7 mouse cellular contexts compared by ENCODE assay signal in the genomic region with DNA sequence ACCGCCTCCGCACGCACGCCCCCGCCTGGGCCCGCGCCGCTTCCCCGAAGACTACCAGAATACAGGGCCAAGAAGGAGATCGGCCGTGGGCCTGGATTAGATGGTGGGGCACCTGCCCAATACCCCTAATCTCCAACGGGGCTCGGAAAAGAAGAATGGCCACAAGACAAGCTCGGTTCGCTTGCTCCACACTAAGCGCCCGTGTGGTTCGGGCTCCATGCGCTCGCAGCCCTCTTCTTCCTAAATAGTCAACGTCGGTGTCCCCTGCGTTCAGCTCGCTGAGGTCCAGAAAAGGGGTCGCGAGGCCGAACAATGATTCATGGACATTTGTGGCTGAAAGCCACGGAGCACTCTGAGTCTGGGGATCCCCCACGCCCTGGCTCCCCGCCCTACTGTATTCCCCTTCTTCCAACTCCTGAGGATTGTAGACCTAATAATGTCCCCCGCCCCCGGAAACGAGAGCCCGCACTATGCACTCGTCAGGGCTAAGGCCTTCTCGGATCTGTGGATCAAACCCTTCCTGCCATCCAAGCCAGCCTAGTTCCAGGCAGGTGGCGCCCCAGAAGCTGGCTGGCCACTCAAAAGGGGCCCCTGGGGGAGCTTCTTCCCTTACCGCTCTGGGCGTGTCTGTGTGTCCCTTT. TPM values are rescaled to one million over a fixed set of nuclear protein-coding genes. Genes with fewer than 3 reads are reported as not detected.
DNase-seq lines count a peak whose midpoint lies in the region; ATAC-seq lines count a peak whose summit lies in the region.

No protein-coding gene starts in this region.

- H3K27me3 ChIP-seq in megakaryocyte, embryonic 14.5 days (replicated peaks) = peaks cover 95% of the 10 kb centered on the region
- H3K27me3 ChIP-seq in hindbrain, embryonic 10.5 days (ENCODE audit: insufficient read depth, poor library complexity, severe bottlenecking) = peaks cover 100% of the 10 kb centered on the region
- peaks cover 88% of the 10 kb centered on the region for H3K27me3 ChIP-seq in midbrain, embryonic 13.5 days

- peak; percentile 47 for DNase-seq in embryo, embryonic 10 days (ENCODE audit: low spot score)
- peak; percentile 58 for DNase-seq in hindbrain, embryonic 10.5 days (ENCODE audit: low spot score)
- DNase-seq in left cerebral cortex, adult 8-10 months (ENCODE audit: low spot score in 2 of 2) = no peak

- H3K4me1 ChIP-seq in megakaryocyte, embryonic 14.5 days = peaks cover 73% of the 10 kb centered on the region
- peaks cover 64% of the 10 kb centered on the region for H3K4me1 ChIP-seq in hindbrain, embryonic 10.5 days (replicated peaks)
- peaks cover 72% of the 10 kb centered on the region for H3K4me1 ChIP-seq in midbrain, embryonic 13.5 days (replicated peaks)

- no peaks in the 10 kb centered on the region for H3K9me3 ChIP-seq in megakaryocyte, embryonic 14.5 days
- H3K9me3 ChIP-seq in hindbrain, embryonic 10.5 days = no peaks in the 10 kb centered on the region
- H3K9me3 ChIP-seq in midbrain, embryonic 13.5 days = no peaks in the 10 kb centered on the region

- ATAC-seq in megakaryocyte, adult 5-6 weeks (ENCODE audit: poor library complexity, severe bottlenecking) = no peak
- ATAC-seq in midbrain, embryonic 13.5 days = peak; percentile 34
- ATAC-seq in CD4-positive, CD25-positive, alpha-beta regulatory T cell, adult 4 months = no peak

- under 1% methylated on average over 39 of the region's 39 CpGs for WGBS in hindbrain, embryonic 10.5 days
- WGBS in midbrain, embryonic 13.5 days = under 1% methylated on average over 39 of the region's 39 CpGs

- H3K4me2 ChIP-seq in midbrain, embryonic 13.5 days (replicated peaks) = peak overlapping the region; percentile 89

- peak overlapping the region; percentile 80 for H3K27ac ChIP-seq in hindbrain, embryonic 10.5 days
- H3K27ac ChIP-seq in midbrain, embryonic 13.5 days = peak overlapping the region; percentile 62

- peak overlapping the region; percentile 87 for H3K4me3 ChIP-seq in megakaryocyte, embryonic 14.5 days (replicated peaks)
- peak overlapping the region; percentile 71 for H3K4me3 ChIP-seq in hindbrain, embryonic 10.5 days
- peak overlapping the region; percentile 70 for H3K4me3 ChIP-seq in midbrain, embryonic 13.5 days (replicated peaks)

- peak overlapping the region; percentile 92 for H3K9ac ChIP-seq in midbrain, embryonic 13.5 days (replicated peaks)

- no peaks in the 10 kb centered on the region for H3K36me3 ChIP-seq in megakaryocyte, embryonic 14.5 days (replicated peaks; ENCODE audit: low read length)
- no peaks in the 10 kb centered on the region for H3K36me3 ChIP-seq in hindbrain, embryonic 10.5 days
- H3K36me3 ChIP-seq in midbrain, embryonic 13.5 days = no peaks in the 10 kb centered on the region

RNA-seq across cellular contexts. Expression of a gene that starts 0.5 kb away (rescaled TPM):
- polyA plus RNA-seq in megakaryocyte, embryonic 14.5 days (2012; ENCODE audit: insufficient read depth, low replicate concordance) = 0.62 TPM in 1 of 2 replicates, not detected in the other
- total RNA-seq in megakaryocyte, adult 5-6 weeks (2015) = not detected in 2 replicates
- total RNA-seq in megakaryocyte, adult 5-6 weeks (2017) = not detected in 2 replicates
- 3.2 and 9.7 TPM in 2 replicates for polyA plus RNA-seq in hindbrain, embryonic 10.5 days (2016; fragmentation: Nextera tagmentation; extraction: Ambion mirVana)
- polyA plus RNA-seq in midbrain, embryonic 13.5 days (2015; fragmentation: Nextera tagmentation; extraction: Ambion mirVana) = 7.3 and 8.6 TPM in 2 replicates
- not detected for polyA plus RNA-seq in CD4-positive, CD25-positive, alpha-beta regulatory T cell, adult 4 months (2017; shearing (Covaris generic))
- 100 to 1,000 TPM; 185 to 209 (median 199) TPM for total RNA-seq in left cerebral cortex, adult 8-10 months (2022)

RNA-seq across cellular contexts. Expression of a gene that starts 54.6 kb away (rescaled TPM):
- polyA plus RNA-seq in megakaryocyte, embryonic 14.5 days (2012; ENCODE audit: insufficient read depth, low replicate concordance) = 5.4 and 20.2 TPM in 2 replicates
- total RNA-seq in megakaryocyte, adult 5-6 weeks (2015) = 9.6 and 11.8 TPM in 2 replicates
- 7.1 and 17.9 TPM in 2 replicates for total RNA-seq in megakaryocyte, adult 5-6 weeks (2017)
- 11.8 and 12.4 TPM in 2 replicates for polyA plus RNA-seq in hindbrain, embryonic 10.5 days (2016; fragmentation: Nextera tagmentation; extraction: Ambion mirVana)
- polyA plus RNA-seq in midbrain, embryonic 13.5 days (2015; fragmentation: Nextera tagmentation; extraction: Ambion mirVana) = 9.7 and 11.7 TPM in 2 replicates
- polyA plus RNA-seq in CD4-positive, CD25-positive, alpha-beta regulatory T cell, adult 4 months (2017; shearing (Covaris generic)) = 10 to 100 TPM in 1 of 2 experiments, 1 to 10 TPM in 1; 8.7 to 12.2 TPM
- 10 to 100 TPM; 57.5 to 65.0 (median 61.0) TPM for total RNA-seq in left cerebral cortex, adult 8-10 months (2022)

RNA-seq across cellular contexts. Expression of a gene that starts 56.9 kb away (rescaled TPM):
- polyA plus RNA-seq in megakaryocyte, embryonic 14.5 days (2012; ENCODE audit: insufficient read depth, low replicate concordance) = 8.7 and 10.0 TPM in 2 replicates
- total RNA-seq in megakaryocyte, adult 5-6 weeks (2015) = 4.5 and 4.7 TPM in 2 replicates
- 5.3 and 5.6 TPM in 2 replicates for total RNA-seq in megakaryocyte, adult 5-6 weeks (2017)
- 21.4 and 23.4 TPM in 2 replicates for polyA plus RNA-seq in hindbrain, embryonic 10.5 days (2016; fragmentation: Nextera tagmentation; extraction: Ambion mirVana)
- 22.8 and 22.9 TPM in 2 replicates for polyA plus RNA-seq in midbrain, embryonic 13.5 days (2015; fragmentation: Nextera tagmentation; extraction: Ambion mirVana)
- polyA plus RNA-seq in CD4-positive, CD25-positive, alpha-beta regulatory T cell, adult 4 months (2017; shearing (Covaris generic)) = 10 to 100 TPM; 11.2 to 21.9 TPM
- total RNA-seq in left cerebral cortex, adult 8-10 months (2022) = 10 to 100 TPM; 27.8 to 35.2 (median 32.8) TPM

Comparison
In these comparisons a context has a peak if more than half of its experiments do, and no peak if none do; other contexts are left out.
1. DNase-seq: peak in embryo, embryonic 10 days (single experiment) and hindbrain, embryonic 10.5 days (single experiment); none in left cerebral cortex, adult 8-10 months (0 of 2).
2. Peak in every context shown above with its lines, with median percentiles within 50 percentile points of each other: H3K4me3 ChIP-seq.